Mouse (Mus musculus) kidney, postnatal 4 days (tissue): ENCODE results near the gene Chd5.
A peak's percentile ranks its signal among the peaks of the same experiment; 100 is the strongest.

Source experiments
- DNase-seq, 2 experiments: peaks; one replicate each; pipeline ENCODE4 v3.0.0; 2021; ENCODE audit warnings: mixed read lengths in 2 of 2

The Chd5 gene

GRCm38 (mm10) chr4:152338419-152339292, at the start of gene Chd5:
Chd5 (plus strand) TSS chr4:152338651.
- peak in 1 of 2 experiments; percentile 26 for DNase-seq

- DNase-seq = no peak
Observed at GRCm38 (mm10) chr4:152290385-152290784, 48.1 kb upstream of the Chd5 start.

GRCm38 (mm10) chr4:152290991-152291390, 47.5 kb upstream of the Chd5 start:
- DNase-seq = no peak

- no peak for DNase-seq
Observed at GRCm38 (mm10) chr4:152291562-152291961, 46.9 kb upstream of the Chd5 start, which contains the start of gene Hes3. Hes3 (minus strand) TSS chr4:152291662.

GRCm38 (mm10) chr4:152292102-152292765, 46.2 kb upstream of the Chd5 start:
- no peak for DNase-seq

- peak in 1 of 2 experiments; percentile 49 for DNase-seq
Observed at GRCm38 (mm10) chr4:152294188-152294929, 44.1 kb upstream of the Chd5 start.

GRCm38 (mm10) chr4:152295916-152296315, 42.5 kb upstream of the Chd5 start:
- DNase-seq = no peak

- DNase-seq = no peak
Observed at GRCm38 (mm10) chr4:152296371-152296770, 42.1 kb upstream of the Chd5 start.

GRCm38 (mm10) chr4:152296874-152297861, 41.3 kb upstream of the Chd5 start, which contains the start of gene Icmt:
Icmt (plus strand) TSS chr4:152297227.
- peak; percentile 100 for DNase-seq

GRCm38 (mm10) chr4:152298836-152299235, 39.6 kb upstream of the Chd5 start:
- no peak for DNase-seq

- no peak for DNase-seq
Observed at GRCm38 (mm10) chr4:152300375-152300774, 38.1 kb upstream of the Chd5 start.

GRCm38 (mm10) chr4:152302012-152302411, 36.4 kb upstream of the Chd5 start:
- DNase-seq = peak in 1 of 2 experiments; percentile 47

- DNase-seq = peak in 1 of 2 experiments; percentile 56
Observed at GRCm38 (mm10) chr4:152303172-152303571, 35.3 kb upstream of the Chd5 start.

- DNase-seq = no peak
Observed at GRCm38 (mm10) chr4:152304685-152305084, 33.8 kb upstream of the Chd5 start.

GRCm38 (mm10) chr4:152305991-152306390, 32.5 kb upstream of the Chd5 start:
- no peak for DNase-seq

- DNase-seq = no peak
Observed at GRCm38 (mm10) chr4:152307542-152307941, 30.9 kb upstream of the Chd5 start.

- no peak for DNase-seq
Observed at GRCm38 (mm10) chr4:152312186-152312585, 26.3 kb upstream of the Chd5 start.

- DNase-seq = peak; percentile 49 to 62
Observed at GRCm38 (mm10) chr4:152313211-152313632, 25.2 kb upstream of the Chd5 start.

- peak; percentile 76 to 84 for DNase-seq
Observed at GRCm38 (mm10) chr4:152313934-152314333, 24.5 kb upstream of the Chd5 start.

- no peak for DNase-seq
Observed at GRCm38 (mm10) chr4:152315498-152316213, 22.8 kb upstream of the Chd5 start.

GRCm38 (mm10) chr4:152317631-152318033, 20.8 kb upstream of the Chd5 start:
- no peak for DNase-seq
